Mouse (Mus musculus) spleen, postnatal 4 days (tissue): ENCODE measurements at regions not wholly inside any gene's neighbourhood (a gene's known extent, or its start where the extent isn't known, plus 50 kb on each side); places are given as distances from the start of the nearest gene placed in this dataset.

Experiments used
- DNase-seq, 2 experiments: peaks; one replicate each; pipeline ENCODE4 v3.0.0; 2022; ENCODE audit warnings: low spot score in 2 of 2

- DNase-seq: no peak
These were observed 343.8 kb downstream of the Tmem161b start for GRCm38 (mm10) chr13:84565644-84566532.

- DNase-seq: no peak
These were observed 344.4 kb downstream of the Tmem161b start for GRCm38 (mm10) chr13:84566533-84566832.

GRCm38 (mm10) chr13:84569371-84569770, 347.3 kb downstream of the Tmem161b start:
- DNase-seq: no peak

GRCm38 (mm10) chr13:84570206-84570605, 348.1 kb downstream of the Tmem161b start:
- no peak for DNase-seq

GRCm38 (mm10) chr13:84570984-84571844, 349.1 kb downstream of the Tmem161b start:
- DNase-seq: no peak

GRCm38 (mm10) chr13:84571845-84572193, 349.7 kb downstream of the Tmem161b start:
- no peak for DNase-seq

- no peak for DNase-seq
These were observed 350.1 kb downstream of the Tmem161b start for GRCm38 (mm10) chr13:84572231-84572630.

- no peak for DNase-seq
These were observed 374.6 kb downstream of the Tmem161b start for GRCm38 (mm10) chr13:84596585-84597142.

- DNase-seq: no peak
These were observed 380.5 kb downstream of the Tmem161b start for GRCm38 (mm10) chr13:84602612-84603011.

GRCm38 (mm10) chr13:84612497-84612896, 390.4 kb downstream of the Tmem161b start:
- DNase-seq: no peak

- DNase-seq: no peak
These were observed 390.9 kb downstream of the Tmem161b start for GRCm38 (mm10) chr13:84613004-84613403.

- DNase-seq: no peak
These were observed 402.6 kb downstream of the Tmem161b start for GRCm38 (mm10) chr13:84624691-84625090.

- DNase-seq: no peak
These were observed 403.4 kb downstream of the Tmem161b start for GRCm38 (mm10) chr13:84625527-84625926.

- no peak for DNase-seq
These were observed 403.8 kb downstream of the Tmem161b start for GRCm38 (mm10) chr13:84625927-84626326.

GRCm38 (mm10) chr13:84626397-84626796, 404.3 kb downstream of the Tmem161b start:
- no peak for DNase-seq

GRCm38 (mm10) chr13:84630686-84631085, 408.6 kb downstream of the Tmem161b start:
- no peak for DNase-seq

- no peak for DNase-seq
These were observed 410.4 kb downstream of the Tmem161b start for GRCm38 (mm10) chr13:84632493-84632892.

GRCm38 (mm10) chr13:84636831-84637230, 414.7 kb downstream of the Tmem161b start:
- no peak for DNase-seq

- DNase-seq: no peak
These were observed 415.5 kb downstream of the Tmem161b start for GRCm38 (mm10) chr13:84637606-84638005.

- DNase-seq: no peak
These were observed 416.4 kb downstream of the Tmem161b start for GRCm38 (mm10) chr13:84638401-84638934.

- no peak for DNase-seq
These were observed 417.3 kb downstream of the Tmem161b start for GRCm38 (mm10) chr13:84639087-84640022.
